Mouse (Mus musculus) thymus, postnatal 4 days (tissue): ENCODE results near the gene Shisal2a.
"Not testable (repeated sequence)": the region's sequence is repeated elsewhere in the genome, so short reads cannot be mapped to it uniquely, and the experiment has no call there.

Experiments used
- DNase-seq: peaks from one replicate; pipeline ENCODE4 v3.0.0; 2021

Shisal2a gene

DNA sequence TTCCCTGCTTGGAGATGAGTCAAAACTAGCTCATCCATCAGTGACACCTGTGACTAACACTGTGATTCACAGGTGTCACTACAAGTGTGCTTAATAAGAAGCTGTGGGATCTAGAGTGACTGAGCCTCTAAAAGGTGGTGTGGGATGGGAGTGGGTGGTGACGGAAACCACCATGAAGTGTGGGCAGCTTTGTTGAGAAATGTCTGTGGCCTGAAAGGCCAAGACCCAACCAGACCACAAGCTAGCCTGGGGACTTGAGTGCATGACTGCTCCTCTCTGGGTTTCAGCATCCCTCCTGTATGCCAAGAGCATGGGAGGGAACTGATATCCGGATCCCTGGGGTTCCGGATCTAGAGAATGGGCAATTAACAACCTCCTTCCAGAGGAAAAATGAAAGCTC lies 11.7 kb downstream of the Shisal2a start:
- no peak for DNase-seq

DNA sequence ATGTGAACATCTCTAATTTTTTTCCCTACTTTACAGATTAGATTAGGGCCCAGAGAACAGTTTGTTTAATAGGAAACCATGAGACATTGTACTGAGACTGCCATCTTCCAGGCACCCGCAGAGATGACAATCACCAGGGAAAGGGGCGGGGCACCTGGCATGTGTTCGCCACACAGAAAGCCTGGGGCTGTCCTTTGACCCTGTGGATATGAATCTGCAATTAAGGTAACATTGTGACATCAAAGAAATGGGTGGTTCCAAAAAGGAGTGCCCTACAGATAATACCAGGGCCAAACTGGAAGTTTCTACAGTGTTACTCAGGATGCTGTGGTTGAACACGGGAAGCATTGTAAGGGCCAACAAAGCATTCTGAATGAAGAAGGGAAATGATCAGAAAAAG lies 12.7 kb downstream of the Shisal2a start:
- DNase-seq: no peak

DNA sequence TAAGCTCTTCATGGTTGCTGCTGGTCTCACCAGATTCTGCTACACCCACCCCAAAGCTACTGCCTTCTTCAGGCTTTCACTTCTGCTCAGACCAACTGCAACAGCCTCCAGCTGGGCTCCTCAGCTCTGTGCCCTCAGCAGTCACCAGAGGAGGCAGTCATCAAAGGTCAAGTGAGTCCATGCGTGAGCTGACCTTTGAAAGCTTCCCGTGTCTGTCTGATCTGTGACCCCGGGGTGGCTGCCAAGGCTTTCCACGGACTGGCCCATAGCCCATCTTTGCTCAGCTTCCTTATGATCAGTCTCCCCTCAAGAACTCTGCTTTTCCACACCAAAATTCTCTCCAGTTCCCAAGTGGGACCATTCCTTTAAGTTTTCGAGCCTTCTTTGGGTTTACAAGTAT lies 13.9 kb downstream of the Shisal2a start:
- DNase-seq: no peak

DNA sequence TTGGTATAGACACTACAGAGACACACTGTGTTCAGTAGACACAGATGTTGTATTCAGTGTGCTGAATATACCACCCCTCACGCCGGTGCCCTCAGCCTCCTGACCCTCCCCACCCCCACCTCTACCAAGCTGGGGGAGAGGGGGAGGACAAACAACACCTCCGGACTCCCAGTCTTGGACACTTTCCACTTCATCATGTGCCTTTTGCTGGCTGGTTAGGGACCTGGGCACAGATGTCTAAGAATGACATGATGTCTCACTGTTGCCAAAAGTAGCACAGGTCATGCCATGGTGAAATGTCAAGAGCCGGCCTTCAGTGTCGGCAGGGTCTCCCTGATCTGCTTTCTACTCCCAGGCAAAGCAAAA lies 19.1 kb downstream of the Shisal2a start:
- no peak for DNase-seq

DNA sequence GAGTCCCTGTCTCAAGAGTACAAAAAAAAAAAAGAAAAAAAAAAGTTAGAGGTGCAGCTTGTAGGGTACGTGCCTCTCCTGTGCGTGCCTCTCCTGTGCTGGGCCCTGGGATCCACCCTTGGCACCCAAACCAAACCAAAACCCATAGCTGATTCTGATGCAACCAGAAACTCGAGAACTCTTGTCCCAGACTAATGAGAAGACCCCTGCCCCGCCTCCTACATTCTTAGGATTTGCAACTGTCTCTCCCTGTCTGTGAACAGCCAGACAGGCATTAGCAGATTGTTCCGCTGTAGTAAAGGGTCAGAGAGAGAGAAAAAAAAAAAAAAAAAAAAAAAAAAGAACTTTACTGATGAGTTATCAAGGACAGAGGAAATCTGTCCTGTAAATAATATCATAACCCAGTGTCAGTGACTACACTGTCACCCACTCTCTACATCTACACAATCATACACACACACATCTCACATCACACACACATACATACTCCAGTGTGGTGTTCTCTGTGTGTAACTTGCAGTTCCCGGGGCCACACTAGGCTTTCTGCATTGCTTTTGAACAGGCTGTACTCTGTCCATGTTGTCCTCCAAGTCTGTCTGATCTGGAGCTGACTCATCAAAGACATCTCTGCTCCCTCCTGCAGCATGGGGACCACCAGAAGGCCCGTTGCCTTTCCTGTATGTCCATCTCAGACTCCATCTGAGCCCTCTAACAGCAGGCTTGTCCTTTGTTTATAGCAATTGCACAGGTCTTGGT lies 19.6 kb downstream of the Shisal2a start:
- DNase-seq: no peak

DNA sequence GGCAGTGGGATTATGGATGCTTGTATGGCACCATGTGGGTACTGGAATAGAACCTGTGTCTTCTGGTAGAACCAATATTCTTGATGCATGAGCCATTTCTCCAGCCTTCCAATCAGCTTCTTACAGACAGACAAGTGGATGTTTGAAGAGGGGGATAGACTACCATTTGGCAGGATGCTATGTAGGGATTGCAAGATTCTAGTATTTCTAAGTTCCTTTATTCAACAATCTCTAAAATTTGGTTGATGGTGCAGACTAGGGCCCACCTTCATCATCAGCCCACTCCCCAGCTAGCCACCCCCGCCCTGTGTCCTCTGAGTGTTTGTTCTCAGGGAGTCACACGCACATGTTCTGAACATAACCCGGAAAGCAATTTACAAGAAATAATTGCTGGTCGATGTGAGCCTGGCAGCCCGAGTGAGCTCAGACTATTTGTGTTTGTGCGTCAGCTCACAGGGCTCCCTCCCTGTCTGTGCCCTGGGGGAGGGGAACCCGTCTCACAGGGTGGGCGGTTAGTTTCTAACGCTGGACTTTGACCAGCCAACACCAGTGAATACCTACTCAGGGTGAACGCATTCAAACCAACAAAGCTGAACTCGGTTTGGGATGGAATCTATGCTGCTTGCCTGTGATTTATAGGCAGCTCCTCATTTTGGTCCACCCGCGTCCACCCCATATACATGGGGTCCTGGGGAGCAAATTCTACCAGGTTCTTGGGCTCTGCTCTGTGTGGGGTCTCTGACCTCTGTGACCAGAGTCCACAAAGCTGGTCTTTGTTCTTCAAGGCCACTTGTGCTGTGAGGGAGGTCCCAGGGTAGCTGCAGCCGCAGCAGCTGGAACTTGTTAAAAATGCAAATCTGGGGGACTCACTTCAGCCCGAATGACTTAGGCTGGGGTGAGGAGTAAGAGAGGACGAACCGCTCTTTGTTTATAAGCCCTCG lies 20.6 kb downstream of the Shisal2a start:
- no peak for DNase-seq

DNA sequence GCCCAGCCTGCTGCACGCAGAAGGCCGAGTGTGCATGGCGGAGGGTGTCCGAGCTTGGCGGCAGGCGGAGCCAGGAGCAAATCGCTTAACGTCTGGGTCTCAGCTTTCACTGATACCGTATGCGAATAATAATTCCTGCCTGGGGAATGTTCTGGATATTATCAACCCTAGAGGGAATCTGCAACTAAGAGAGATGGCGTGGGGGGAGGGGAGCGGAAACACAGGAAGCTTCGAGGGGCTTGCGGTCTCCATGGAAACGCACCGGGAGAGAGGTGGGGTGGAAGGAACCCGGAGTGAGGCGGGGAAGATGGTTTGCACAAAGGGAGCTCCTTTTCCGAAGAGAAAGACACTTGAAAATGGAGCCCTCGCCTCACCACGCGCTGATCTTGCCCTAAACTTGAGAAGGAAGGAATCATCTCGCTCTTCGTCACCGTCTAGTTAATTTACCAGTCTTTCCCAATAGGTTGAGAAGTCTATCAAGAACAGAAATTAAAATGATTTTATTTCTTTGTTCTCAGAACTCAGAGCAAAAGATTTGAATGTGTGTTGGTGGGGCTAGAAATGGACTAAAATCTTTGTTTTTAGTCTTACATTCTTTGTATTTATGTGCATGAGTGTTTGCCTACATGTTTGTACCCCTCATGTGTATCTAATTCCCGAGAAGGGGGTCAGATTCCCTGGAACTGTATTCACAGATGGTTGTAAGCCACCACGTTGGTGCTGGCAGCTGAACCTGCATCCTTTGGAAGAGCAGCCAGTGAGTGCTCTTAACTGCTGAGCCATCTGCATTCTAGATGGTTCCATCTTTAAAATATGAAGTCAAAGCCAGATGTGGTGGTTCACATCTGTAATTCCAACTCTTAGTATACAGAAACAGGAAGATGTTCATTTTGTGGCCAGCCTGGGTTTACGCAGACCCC lies 22.8 kb downstream of the Shisal2a start:
- peak; percentile 64 for DNase-seq

DNA sequence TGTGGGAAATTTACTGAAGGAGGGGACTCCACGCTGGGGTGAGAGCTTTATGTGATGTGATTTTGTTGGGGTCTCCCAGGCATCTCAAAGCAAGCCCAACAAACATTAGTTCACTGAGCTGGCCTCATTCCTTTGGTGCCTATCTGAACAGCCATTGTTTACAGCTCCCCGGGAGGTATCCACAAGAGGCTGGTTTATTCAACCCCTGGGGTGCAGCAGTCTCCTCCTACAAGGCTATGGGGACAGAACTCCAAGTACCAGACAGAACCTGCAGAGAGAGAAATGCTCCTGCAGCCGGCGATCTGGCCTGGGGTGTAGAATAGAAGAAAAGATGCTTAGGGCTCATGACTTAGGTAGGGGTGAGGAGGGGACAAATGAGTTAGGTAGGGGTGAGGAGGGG lies 24.7 kb downstream of the Shisal2a start:
- DNase-seq: no peak

DNA sequence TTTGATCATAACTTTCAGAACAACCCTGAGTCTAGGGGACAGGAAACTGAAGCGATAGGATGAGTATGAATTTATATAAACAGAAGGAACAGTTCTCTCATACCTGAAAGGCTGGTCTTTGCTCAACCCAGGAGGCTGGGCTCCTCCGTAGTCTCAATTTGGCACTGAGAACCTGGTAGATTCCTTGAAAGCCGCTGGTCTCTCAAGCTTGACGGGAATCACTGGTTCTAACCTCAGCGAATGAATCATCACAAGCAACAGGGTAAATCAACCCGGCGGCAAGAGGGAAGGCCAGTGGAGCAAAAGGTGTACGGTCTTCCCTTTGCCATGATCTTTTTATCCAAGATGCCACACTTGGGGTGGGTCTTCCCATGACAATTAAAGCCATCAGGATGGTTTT lies 25.7 kb downstream of the Shisal2a start:
- DNase-seq: no peak

DNA sequence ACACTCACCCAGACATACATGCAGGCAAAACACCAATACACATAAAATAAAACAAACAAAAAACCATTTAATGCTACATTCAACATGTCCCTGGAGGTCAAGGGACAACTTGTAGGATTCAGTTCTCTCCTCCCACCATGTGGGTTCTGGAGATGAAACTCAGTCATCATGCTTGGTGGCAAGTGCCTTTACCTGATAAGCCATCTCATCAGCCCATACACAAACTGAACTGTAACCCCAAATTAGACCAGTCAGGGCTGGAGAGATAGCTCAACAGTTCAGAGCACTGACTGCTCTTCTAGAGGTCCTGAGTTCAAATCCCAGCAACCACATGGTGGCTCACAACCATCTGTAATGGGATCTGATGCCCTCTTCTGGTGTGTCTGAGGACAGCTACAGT lies 29.6 kb downstream of the Shisal2a start:
- not testable (repeated sequence) for DNase-seq

DNA sequence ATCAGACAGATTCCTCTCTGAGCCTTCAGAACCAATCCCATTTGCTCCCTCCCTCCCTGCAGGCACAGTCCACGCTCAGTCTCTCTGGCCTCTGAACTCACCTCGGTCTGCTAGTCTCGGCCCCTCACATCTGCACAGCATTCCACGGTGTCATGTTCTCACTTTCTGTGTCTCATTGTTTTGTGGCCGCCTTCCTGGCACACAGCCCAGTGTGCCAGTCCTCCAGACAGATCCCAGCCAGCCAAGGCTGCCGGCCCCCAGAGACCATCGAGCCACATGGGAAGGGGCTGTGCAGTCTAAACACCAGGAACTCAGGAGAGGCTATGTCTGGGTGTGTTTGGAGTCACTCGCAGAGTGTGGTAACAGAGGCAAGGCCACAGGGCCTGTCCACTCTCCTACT lies 32.3 kb downstream of the Shisal2a start:
- no peak for DNase-seq

DNA sequence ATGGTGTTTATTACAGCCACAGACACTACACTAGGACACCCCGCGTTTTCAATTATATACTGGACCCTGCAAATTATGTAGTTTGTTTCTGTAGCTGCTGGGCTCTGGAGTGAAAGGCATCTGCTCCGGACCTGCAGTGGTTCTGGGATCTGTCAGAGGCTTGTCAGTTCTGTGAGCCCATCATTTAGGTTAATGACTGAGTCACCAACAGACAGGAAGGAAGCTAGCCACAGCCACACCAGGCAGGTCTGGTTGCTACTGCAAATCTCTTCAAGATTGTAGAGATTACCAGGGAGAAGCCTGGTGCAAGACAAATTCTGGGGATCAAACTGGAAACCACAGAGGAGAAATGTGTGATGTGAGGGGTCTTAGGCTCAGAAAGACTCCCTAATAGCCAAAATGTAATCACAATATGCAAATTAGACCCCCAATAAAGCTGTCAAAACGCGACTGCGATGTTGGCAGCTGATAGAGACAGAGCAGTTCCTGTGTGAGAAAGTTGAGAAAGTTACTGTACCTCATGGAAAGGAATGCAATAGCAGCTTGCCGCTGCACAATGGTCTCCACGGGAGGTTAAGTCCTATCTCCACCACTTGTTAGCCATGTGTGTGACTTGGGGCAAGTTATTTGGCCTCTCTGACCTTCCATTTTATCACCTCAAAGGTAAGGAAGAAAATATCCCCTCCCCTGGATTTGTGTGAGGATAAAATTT lies 33.2 kb downstream of the Shisal2a start:
- no peak for DNase-seq

DNA sequence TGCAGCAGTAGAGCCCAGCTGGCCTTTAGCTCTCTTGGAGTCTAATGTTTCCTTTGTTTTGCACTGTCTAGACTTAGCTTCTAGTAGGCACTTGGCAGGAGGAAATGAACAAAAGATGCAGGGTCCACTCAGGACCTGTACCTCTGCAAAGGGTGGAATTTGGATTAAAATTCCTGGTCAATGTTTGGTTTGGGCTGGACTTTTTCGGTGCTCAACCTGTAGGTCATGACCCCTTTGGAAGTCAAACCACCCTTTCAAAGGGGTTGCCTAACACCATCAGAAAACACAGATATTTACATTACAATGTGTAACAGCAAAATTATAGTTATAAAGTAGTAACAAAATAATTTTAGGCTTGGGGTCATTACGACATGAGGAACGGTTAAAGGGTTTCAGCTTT lies 34.1 kb downstream of the Shisal2a start:
- no peak for DNase-seq

DNA sequence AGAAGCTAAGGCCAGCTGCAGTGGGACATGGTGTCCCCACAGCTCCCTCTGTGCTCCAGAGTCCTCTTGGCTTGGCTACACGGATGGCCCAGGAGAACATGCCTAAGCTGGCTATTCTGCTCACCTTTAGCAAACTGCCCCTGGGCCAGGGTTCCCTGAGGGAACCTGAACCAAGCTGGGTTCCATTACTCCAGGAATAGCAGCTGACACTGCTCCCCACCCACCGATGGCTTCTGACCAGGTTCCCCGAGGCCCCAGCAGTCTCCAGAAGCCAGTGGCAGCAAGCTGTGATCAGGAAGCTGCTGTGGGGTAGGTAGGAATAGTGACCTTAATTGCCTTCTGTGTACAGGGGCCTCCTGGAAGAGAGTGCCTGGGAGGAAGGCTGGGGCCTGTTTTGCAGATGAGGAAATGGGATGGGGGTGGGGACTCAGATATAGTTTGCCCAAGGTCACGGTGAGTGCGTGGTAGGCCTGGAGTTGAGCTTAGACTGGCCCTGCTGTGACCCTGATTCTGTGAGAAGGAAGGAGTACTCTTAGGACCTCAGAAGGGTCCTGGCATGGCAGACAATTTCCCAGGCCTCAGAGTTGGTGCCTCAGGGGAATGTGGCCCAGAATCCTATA lies 34.8 kb downstream of the Shisal2a start:
- no peak for DNase-seq

DNA sequence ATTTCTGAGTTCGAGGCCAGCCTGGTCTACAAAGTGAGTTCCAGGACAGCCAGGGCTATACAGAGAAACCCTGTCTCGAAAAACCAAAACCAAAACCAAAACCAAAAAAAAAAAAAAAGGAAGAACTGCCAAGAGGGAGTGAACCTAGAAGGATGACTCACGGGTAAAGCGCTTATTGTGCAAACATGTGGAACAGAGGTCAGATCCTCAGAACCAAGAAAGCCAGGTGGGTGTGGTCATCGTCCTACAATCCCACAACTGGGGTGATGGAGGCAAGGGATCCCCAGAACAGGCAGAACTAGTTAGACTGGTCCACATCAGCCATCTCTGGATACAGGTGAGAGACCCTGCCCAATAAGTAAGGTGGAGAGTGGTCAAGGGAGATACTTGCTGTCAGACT lies 36.0 kb downstream of the Shisal2a start:
- DNase-seq: no peak

DNA sequence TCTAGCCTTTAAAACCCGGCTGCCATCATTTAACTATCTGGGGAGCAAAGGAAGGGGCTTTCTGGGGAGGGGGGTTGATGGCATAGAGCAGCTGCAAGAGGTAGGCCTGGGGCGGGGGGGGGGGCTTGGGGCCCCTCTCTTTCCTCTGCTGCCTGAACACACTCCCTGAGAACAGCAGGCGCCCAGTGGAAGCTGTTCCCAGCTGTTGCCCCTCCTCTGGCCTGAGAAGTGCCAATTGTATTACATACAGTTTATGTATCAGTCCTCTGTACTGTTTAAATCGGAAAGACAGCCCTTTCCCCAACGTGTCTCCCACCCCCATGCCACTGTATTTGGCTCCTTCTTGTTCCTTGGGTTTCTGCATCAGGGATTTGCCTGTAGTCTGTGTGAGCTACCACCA lies 37.3 kb downstream of the Shisal2a start:
- DNase-seq: no peak

DNA sequence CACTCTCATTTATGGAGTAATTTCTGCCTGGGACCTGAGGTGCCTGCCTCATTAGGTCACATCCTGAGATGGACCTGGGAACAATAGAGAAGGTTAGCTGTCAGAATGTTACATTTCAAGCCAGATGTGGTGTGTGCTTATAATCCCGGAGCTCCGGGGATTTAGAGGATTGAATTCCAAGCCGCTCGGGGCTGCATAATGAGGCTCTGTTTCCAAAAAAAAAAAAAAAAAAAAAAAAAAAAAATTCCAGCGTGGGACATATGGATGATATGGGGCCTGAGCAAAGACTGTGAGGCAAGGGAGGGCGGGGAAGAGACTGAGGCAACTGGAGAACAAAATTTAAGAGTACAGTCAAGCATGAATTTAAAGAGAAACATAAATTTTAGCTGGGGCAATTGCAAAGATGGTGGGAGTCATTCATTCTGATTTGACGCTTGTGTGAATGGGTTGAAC lies 38.5 kb downstream of the Shisal2a start:
- DNase-seq: no peak

DNA sequence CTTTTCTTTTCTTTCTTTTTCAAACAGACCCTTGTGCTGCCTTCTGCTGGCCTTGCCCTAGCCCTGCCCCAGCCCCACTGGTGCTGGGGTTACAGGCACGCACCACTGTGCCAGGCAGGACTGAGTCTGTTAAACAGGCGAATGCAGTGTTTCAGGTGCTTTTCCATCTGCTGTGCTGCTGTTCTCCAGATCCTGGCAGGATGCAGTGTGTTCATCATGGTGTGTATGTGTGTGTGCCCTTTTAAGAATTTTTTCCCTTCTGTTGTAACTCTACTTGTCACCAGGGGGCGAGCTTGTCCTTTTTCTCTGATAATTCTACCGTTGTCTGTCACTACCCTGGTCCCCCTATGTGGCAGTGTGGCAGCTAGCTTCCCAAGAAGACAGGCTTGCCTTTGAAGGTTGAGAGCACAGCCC lies 43.9 kb downstream of the Shisal2a start:
- peak; percentile 68 for DNase-seq

DNA sequence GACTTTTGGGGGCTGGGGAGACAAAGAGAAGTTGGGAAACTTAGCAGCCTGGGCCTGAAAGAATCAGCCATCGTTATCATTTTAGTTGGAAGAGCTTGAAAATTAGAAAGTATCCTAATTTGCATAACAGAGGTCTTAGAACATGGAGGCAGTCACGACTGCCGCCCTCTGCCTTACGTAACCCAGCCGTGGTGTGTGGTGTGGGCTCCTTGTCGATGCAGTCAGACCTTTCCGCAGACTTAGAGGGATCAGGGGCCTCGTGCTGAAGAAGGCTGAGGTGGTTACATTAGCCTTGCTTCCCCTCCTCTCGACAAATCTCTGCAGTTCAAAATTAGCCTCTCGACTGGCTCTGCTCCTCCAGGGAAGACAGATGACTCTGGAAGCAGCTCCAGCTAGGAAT lies 44.3 kb downstream of the Shisal2a start:
- DNase-seq: no peak

DNA sequence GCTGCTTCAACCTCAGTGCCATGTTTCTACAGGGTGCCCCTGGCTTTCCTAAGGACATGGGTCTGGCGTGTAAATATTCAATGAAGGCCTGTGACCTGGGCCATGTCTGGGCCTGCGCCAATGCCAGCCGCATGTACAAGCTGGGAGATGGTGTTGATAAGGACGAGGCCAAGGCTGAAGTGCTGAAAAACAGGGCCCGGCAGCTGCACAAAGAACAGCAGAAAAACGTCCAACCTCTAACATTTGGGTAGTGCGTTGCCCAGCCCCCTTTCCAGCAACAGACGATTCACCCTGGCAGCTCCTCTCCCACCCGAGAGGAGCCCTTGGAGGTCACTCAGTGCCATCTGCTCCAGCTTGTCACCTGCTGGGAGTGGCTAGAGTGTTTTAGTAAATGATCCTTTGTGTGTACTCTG lies 44.8 kb downstream of the Shisal2a start:
- DNase-seq: no peak

DNA sequence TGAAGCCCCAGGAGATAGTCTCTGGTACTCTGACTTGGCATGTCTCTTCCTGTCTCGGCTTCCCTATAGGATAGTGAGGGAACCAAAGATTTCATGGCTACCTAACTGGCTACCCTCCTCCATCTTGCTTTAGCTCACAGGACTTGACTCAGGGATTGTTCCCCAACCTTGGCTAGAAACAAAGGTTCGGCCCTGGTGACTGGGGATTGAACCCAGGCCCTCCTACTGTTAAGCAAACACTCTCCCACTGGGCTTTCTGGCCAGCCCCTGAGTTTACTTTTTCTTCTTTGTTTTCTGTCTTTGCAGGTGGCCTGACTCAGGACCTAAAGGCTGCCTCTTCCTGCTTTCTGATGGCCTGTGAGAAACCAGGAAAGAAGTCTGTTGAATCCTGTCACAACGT lies 45.3 kb downstream of the Shisal2a start:
- DNase-seq: no peak

DNA sequence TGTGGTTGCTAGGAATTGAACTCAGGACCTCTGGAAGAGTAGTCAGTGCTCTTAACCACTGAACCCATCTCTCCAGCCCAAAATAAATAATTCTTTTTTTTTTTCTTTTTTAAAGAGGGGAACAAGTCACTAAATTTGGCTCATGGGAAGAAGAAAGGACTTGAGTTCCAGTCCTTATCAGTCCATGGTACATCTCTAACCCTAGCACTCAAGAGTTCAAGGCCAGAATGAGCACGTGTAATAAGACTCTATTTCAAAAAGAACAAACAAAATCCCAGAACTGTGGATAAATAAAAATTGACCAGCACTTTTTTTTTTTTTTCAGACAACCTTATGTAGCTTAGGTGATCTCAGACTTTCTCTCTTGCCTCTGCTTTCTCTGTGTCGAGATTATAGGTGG lies 46.4 kb downstream of the Shisal2a start:
- no peak for DNase-seq
